Mouse (Mus musculus) liver, embryonic 11.5 days (tissue): ENCODE results near the gene Gm13288. TPM values are rescaled to one million over a fixed set of nuclear protein-coding genes. Genes with fewer than 3 reads are reported as not detected.
"Not testable (repeated sequence)": the region's sequence is repeated elsewhere in the genome, so short reads cannot be mapped to it uniquely, and the experiment has no call there.

Experiments used
- ATAC-seq: fragments of 200-750 bp; cut with Nextera tagmentation; replicated peaks from 2 replicates; pipeline ENCODE4 v1.8.0; 2017; ENCODE audit warnings: moderate number of reproducible peaks, mild to moderate bottlenecking, moderate TSS enrichment, moderate library complexity; ENCODE audit not compliant: low FRiP score
- DNase-seq: peaks from one replicate; pipeline ENCODE4 v3.0.0-alpha.2; 2017; ENCODE audit warnings: low spot score
- H3K27ac ChIP-seq: fragments of 300-500 bp; sonication (generic); 2 replicates; pipeline ENCODE4 v1.5.1; 2014; ENCODE audit warnings: mild to moderate bottlenecking, low read depth, low read length, control low read depth
- H3K27me3 ChIP-seq: fragments of 300-500 bp; sonication (generic); replicated peaks from 2 replicates; pipeline ENCODE4 v1.6.1; 2014; ENCODE audit warnings: low read length, mixed read lengths; ENCODE audit not compliant: control insufficient read depth, insufficient read depth
- H3K36me3 ChIP-seq: fragments of 300-500 bp; sonication (generic); 2 replicates; pipeline ENCODE4 v1.6.1; 2014; ENCODE audit warnings: mild to moderate bottlenecking, low read length, moderate library complexity, mixed read lengths; ENCODE audit not compliant: control insufficient read depth, insufficient read depth
- H3K4me1 ChIP-seq: fragments of 300-500 bp; sonication (generic); replicated peaks from 2 replicates; pipeline ENCODE4 v1.6.1; 2014; ENCODE audit warnings: low read length, mixed read lengths; ENCODE audit not compliant: control insufficient read depth, insufficient read depth
- H3K4me2 ChIP-seq: fragments of 300-500 bp; sonication (generic); 2 replicates; pipeline ENCODE4 v1.6.1; 2014; ENCODE audit warnings: mild to moderate bottlenecking, control low read depth, moderate library complexity
- H3K4me3 ChIP-seq: fragments of 300-500 bp; sonication (generic); 2 replicates; pipeline ENCODE4 v1.5.1; 2014; ENCODE audit warnings: low read depth, low read length, control low read depth
- H3K9ac ChIP-seq: fragments of 300-500 bp; sonication (generic); 2 replicates; pipeline ENCODE4 v1.6.1; 2014; ENCODE audit warnings: low read depth, low read length, control low read depth
- H3K9me3 ChIP-seq: fragments of 300-500 bp; sonication (generic); 2 replicates; pipeline ENCODE4 v1.6.1; 2016; ENCODE audit warnings: low read length, inconsistent platforms, mixed read lengths; ENCODE audit not compliant: control insufficient read depth
- WGBS: fragments of 180-500 bp; shearing (Covaris S2); extraction: QIAGEN DNeasy Blood & Tissue Kit; methylation state at CpG from one replicate; pipeline ENCODE4 v1.1.7; 2014; 5-methylcytosine and 5-hydroxymethylcytosine counted together
- polyA plus RNA-seq: library from polyadenylated mRNA; unstranded; fragments of >200 nt; fragmentation: Nextera tagmentation; extraction: Ambion mirVana; gene quantifications from 2 replicates; pipeline ENCODE4 v1.2.1, GENCODE M21; 2014

Gm13288 gene
- polyA plus RNA-seq, 1 experiment from 2014 or later = not detected

DNA sequence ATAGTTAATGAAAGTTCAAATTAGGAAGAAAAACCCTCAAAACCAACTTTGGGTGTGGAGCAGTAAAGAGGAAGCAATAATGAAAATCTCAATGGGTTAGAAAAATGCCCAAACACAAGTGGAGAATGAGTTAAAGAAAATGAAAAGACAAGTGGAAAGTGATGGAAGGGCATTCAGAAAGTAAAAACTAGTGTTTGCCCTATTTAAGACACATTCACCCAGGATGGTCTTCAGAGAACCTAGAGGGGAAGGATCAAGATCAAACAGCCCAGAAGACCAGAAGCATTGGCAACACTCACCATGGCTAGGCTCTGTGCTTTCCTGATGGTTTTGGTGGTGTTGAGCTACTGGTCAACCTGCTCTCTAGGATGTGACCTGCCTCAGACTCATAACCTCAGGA is 21.8 kb downstream of the Gm13288 start, which contains the start of gene Ifna6:
TSS of gene Ifna6 (plus strand) at position 301 of the 400 bp plus-strand sequence.
- not testable (repeated sequence) for H3K4me1 ChIP-seq, H3K4me3 ChIP-seq, H3K27me3 ChIP-seq, H3K36me3 ChIP-seq, H3K9ac ChIP-seq, H3K4me2 ChIP-seq, H3K27ac ChIP-seq, H3K9me3 ChIP-seq, ATAC-seq, DNase-seq

DNA sequence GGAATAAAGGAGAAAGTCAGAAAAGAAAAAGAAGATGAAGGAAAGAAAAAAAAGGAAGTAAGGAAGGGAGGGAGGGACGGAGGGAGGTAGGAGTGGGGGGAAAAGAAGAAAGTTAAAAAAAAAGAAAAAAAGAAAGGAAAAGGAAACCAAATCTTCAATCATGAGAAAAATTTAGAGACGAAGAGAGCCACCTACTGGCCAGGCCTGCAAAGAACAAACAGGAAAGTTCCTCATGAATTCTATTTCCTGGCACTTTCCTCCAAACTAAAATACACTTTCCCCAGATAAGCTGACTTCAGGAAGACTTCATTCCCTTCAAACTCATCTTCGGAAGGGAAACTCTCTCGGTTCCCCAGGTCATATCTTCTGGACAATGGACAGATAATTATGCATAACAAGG is 25.2 kb downstream of the Gm13288 start:
- Histone ChIP-seq H3K4me1 (no peaks in the 10 kb centered on the region), H3K9ac (no peak overlapping the region), H3K4me2 (no peak overlapping the region), H3K36me3 (no peaks in the 10 kb centered on the region), H3K4me3 (no peak overlapping the region), H3K27me3 (no peaks in the 10 kb centered on the region), H3K27ac (no peak overlapping the region), H3K9me3 (no peaks in the 10 kb centered on the region)
- ATAC-seq (no peak), DNase-seq (no peak)
- 21% methylated on average over 4 of the region's 4 CpGs for WGBS

GRCm38 (mm10) chr4:88835225-88835624 is 29.9 kb downstream of the Gm13288 start, which contains the start of gene Ifna5:
Gene Ifna5 (plus strand): TSS chr4:88835525.
- not testable (repeated sequence) for H3K4me1 ChIP-seq, H3K9me3 ChIP-seq, H3K27ac ChIP-seq, H3K27me3 ChIP-seq, H3K4me3 ChIP-seq, H3K36me3 ChIP-seq, DNase-seq, H3K4me2 ChIP-seq, ATAC-seq, H3K9ac ChIP-seq
- WGBS = 61% methylated on average over 1 of the region's 1 CpGs

- no peaks in the 10 kb centered on the region for H3K9me3 ChIP-seq
- no peak overlapping the region for H3K4me3 ChIP-seq
- H3K36me3 ChIP-seq = no peaks in the 10 kb centered on the region
- H3K27ac ChIP-seq = no peak overlapping the region
- H3K4me2 ChIP-seq = no peak overlapping the region
- no peaks in the 10 kb centered on the region for H3K4me1 ChIP-seq
- ATAC-seq (no peak), DNase-seq (no peak)
- no peaks in the 10 kb centered on the region for H3K27me3 ChIP-seq
- H3K9ac ChIP-seq = no peak overlapping the region
- WGBS = 42% methylated on average over 3 of the region's 3 CpGs
Measured at GRCm38 (mm10) chr4:88838828-88839227, 33.5 kb downstream of the Gm13288 start.

DNA sequence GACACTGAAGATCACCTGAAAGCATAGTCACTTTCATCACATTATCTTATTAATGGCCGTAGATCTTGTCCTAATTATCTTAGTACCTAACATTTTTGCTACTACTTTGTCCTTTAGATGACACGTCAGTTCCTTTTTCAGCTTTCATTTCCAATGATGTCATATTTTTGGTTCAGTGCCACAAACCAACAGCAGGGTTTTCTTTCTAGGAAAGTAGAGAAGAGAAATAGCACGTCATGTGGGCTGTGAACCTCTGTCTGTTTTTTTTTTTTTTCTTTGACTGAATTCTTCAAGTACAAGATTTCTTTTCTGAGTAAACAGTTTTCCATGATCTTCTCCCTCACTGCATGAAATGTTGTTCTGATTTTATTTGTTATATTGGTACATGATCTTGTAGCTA is 34.7 kb downstream of the Gm13288 start:
- Histone ChIP-seq H3K36me3 (no peaks in the 10 kb centered on the region), H3K4me1 (no peaks in the 10 kb centered on the region)
- 66% methylated on average over 3 of the region's 3 CpGs for WGBS

GRCm38 (mm10) chr4:88841438-88841911 is 36.1 kb downstream of the Gm13288 start, which contains the start of gene Ifna4:
Gene Ifna4 (plus strand): TSS chr4:88841861.
- Histone ChIP-seq H3K4me1 (no peaks in the 10 kb centered on the region), H3K4me3 (no peak within 1 kb of the TSS), H3K36me3 (no peaks in the 10 kb centered on the region), H3K27ac (no peak within 1 kb of the TSS), H3K27me3 (no peaks in the 10 kb centered on the region), H3K4me2 (no peak within 1 kb of the TSS), H3K9ac (no peak within 1 kb of the TSS), H3K9me3 (no peaks in the 10 kb centered on the region)
- ATAC-seq (no peak), DNase-seq (no peak)
- WGBS = 53% methylated on average over 2 of the region's 2 CpGs

More for the DNA sequence above, 34.7 kb downstream of the Gm13288 start:
- DNase-seq (no peak), ATAC-seq (no peak)
- H3K27me3 ChIP-seq = no peaks in the 10 kb centered on the region
- H3K9ac ChIP-seq = no peak overlapping the region
- H3K4me2 ChIP-seq = no peak overlapping the region
- no peaks in the 10 kb centered on the region for H3K9me3 ChIP-seq
- H3K27ac ChIP-seq = no peak overlapping the region
- H3K4me3 ChIP-seq = no peak overlapping the region

DNA sequence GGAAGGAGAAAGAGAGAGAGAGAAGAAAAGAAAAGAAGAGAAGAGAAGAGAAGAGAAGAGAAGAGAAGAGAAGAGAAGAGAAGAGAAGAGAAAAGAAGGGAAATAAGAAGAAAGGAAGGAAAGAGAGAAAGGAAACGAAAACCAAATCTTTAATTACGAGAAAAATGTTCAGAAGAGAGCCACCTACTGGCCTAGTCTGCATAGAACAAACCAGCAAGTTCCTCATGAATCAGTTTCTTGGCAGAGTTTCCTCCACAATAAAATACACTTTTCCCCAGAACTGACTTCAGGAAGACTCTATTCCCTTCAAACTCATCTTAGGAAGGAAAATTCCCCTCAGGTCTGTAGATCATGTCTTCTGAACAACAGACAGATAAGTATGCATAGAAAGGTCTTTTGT is 40.0 kb downstream of the Gm13288 start:
- WGBS = 29% methylated on average over 2 of the region's 2 CpGs
- Histone ChIP-seq H3K36me3 (no peaks in the 10 kb centered on the region), H3K9ac (no peak overlapping the region), H3K9me3 (no peaks in the 10 kb centered on the region), H3K4me2 (no peak overlapping the region), H3K27ac (no peak overlapping the region), H3K4me3 (no peak overlapping the region), H3K27me3 (no peaks in the 10 kb centered on the region), H3K4me1 (no peaks in the 10 kb centered on the region)
- ATAC-seq (no peak), DNase-seq (no peak)

DNA sequence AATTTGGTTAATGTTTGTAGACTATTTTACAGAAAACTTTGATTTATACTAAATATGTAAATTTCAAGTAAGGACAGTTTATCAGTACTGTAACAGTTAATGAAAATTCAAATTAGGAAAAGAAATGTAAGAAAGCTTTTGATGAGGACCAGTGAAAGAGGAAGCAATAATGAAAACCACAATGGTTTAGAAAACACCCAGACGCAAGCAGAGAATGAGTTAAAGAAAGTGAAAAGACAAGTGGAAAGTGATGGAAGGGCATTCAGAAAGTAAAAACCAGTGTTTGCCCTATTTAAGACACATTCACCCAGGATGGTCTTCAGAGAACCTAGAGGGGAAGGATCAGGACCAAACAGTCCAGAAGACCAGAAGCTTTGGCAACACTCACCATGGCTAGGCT is 44.4 kb downstream of the Gm13288 start, which contains the start of gene Ifna1:
TSS of gene Ifna1 (plus strand) at position 390 of the 400 bp plus-strand sequence.
- ATAC-seq (no peak), DNase-seq (no peak)
- Histone ChIP-seq H3K9me3 (no peaks in the 10 kb centered on the region), H3K27ac (no peak within 1 kb of the TSS), H3K4me1 (no peaks in the 10 kb centered on the region), H3K36me3 (no peaks in the 10 kb centered on the region), H3K4me2 (no peak within 1 kb of the TSS), H3K9ac (no peak within 1 kb of the TSS), H3K27me3 (no peaks in the 10 kb centered on the region), H3K4me3 (no peak within 1 kb of the TSS)
- WGBS = 45% methylated on average over 1 of the region's 1 CpGs

- ATAC-seq (no peak), DNase-seq (no peak)
- Histone ChIP-seq H3K4me3 (no peak overlapping the region), H3K4me1 (no peaks in the 10 kb centered on the region), H3K36me3 (no peaks in the 10 kb centered on the region), H3K9me3 (no peaks in the 10 kb centered on the region), H3K27me3 (no peaks in the 10 kb centered on the region), H3K9ac (no peak overlapping the region), H3K27ac (no peak overlapping the region), H3K4me2 (no peak overlapping the region)
- 60% methylated on average over 4 of the region's 4 CpGs for WGBS
Measured at GRCm38 (mm10) chr4:88851026-88851763, 45.9 kb downstream of the Gm13288 start.
